Mouse (Mus musculus) midbrain, embryonic 12.5 days (tissue): ENCODE measurements around the gene Sec31a. TPM values are rescaled to one million over a fixed set of nuclear protein-coding genes. Genes with fewer than 3 reads are reported as not detected.
A peak's percentile ranks its signal among the peaks of the same experiment; 100 is the strongest.
"Not testable (repeated sequence)": the region's sequence is repeated elsewhere in the genome, so short reads cannot be mapped to it uniquely, and the experiment has no call there.

Source experiments
- ATAC-seq: fragments of 200-750 bp; cut with Nextera tagmentation; 2 replicates; pipeline ENCODE4 v1.8.0; 2017; ENCODE audit warnings: low read depth, moderate TSS enrichment, moderate library complexity; ENCODE audit not compliant: low FRiP score
- H3K27ac ChIP-seq: fragments of 300-500 bp; sonication (generic); replicated peaks from 2 replicates; pipeline ENCODE4 v1.5.1; 2016; ENCODE audit warnings: mild to moderate bottlenecking
- H3K27me3 ChIP-seq: fragments of 300-500 bp; sonication (generic); 2 replicates; pipeline ENCODE4 v1.6.1; 2016; ENCODE audit warnings: mild to moderate bottlenecking
- H3K36me3 ChIP-seq: fragments of 300-500 bp; sonication (generic); 2 replicates; pipeline ENCODE4 v1.6.1; 2016
- H3K4me1 ChIP-seq: fragments of 300-500 bp; sonication (generic); 2 replicates; pipeline ENCODE4 v1.6.1; 2016
- H3K4me2 ChIP-seq: fragments of 300-500 bp; sonication (generic); replicated peaks from 2 replicates; pipeline ENCODE4 v1.6.1; 2016; ENCODE audit warnings: mild to moderate bottlenecking, moderate library complexity
- H3K4me3 ChIP-seq: fragments of 300-500 bp; sonication (generic); 2 replicates; pipeline ENCODE4 v1.5.1; 2016; ENCODE audit warnings: mild to moderate bottlenecking
- H3K9ac ChIP-seq: fragments of 300-500 bp; sonication (generic); replicated peaks from 2 replicates; pipeline ENCODE4 v1.6.1; 2016; ENCODE audit warnings: mild to moderate bottlenecking, moderate library complexity
- H3K9me3 ChIP-seq: fragments of 300-500 bp; sonication (generic); 2 replicates; pipeline ENCODE4 v1.6.1; 2016; ENCODE audit warnings: mild to moderate bottlenecking
- WGBS: fragments of 180-500 bp; shearing (Covaris S2); methylation state at CpG from one replicate; pipeline ENCODE4 v1.1.7; 2016; 5-methylcytosine and 5-hydroxymethylcytosine counted together
- polyA plus RNA-seq: library from polyadenylated mRNA; unstranded; fragments of >200 nt; fragmentation: Nextera tagmentation; extraction: Ambion mirVana; gene quantifications from 2 replicates; pipeline ENCODE4 v1.2.1, GENCODE M21; 2016

Sec31a gene
- polyA plus RNA-seq, 1 experiment from 2014 or later: 108 TPM

DNA sequence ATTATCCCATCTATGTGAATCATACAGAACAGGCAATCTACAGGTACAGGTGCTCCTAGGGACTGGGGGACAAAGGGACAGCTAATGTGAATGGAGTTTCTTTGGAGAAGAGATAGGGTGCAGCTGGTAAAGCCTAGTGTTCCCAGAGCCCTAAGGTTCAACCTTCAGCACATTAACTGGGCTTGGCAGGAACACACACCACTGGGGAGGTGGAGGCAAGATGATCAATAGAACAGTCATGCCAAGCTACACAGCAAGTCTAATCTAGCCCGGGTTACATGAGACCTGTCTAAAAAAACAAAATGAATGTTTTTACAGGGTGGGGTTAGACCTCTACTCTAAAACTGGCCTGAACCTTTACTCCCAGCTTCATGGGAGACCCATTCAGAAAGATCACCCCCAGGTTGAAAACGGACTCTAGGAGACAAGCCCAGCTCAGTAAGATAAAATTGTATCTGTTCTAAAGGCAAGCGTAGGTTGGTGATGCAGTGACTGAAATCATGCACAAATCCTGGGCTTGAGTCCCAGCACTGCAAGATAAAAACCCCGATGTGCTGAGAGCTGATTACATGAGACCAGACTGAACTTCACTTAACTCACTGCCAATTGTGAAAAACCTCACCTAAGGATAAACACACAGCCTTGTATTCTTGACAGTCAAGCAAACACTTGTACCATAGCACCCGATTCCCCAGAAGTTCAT lies 12.1 kb upstream of the Sec31a start:
- H3K36me3 ChIP-seq: peaks cover 49% of the 10 kb centered on the region
- H3K4me3 ChIP-seq: peak overlapping the region; percentile 81
- 14% methylated on average over 5 of the region's 5 CpGs for WGBS
- peak overlapping the region; percentile 95 for H3K4me2 ChIP-seq
- no peak for ATAC-seq
- H3K9ac ChIP-seq: peak overlapping the region; percentile 91
- H3K27ac ChIP-seq: peak overlapping the region; percentile 4
- peaks cover 56% of the 10 kb centered on the region for H3K4me1 ChIP-seq
- H3K27me3 ChIP-seq: no peaks in the 10 kb centered on the region
- H3K9me3 ChIP-seq: no peaks in the 10 kb centered on the region

GRCm38 (mm10) chr5:100427276-100427675 lies 11.2 kb upstream of the Sec31a start:
- no peaks in the 10 kb centered on the region for H3K9me3 ChIP-seq
- no peaks in the 10 kb centered on the region for H3K27me3 ChIP-seq
- peaks cover 58% of the 10 kb centered on the region for H3K36me3 ChIP-seq
- H3K27ac ChIP-seq: no peak overlapping the region
- no peak for ATAC-seq
- WGBS: 72% methylated on average over 9 of the region's 9 CpGs
- H3K4me1 ChIP-seq: peaks cover 64% of the 10 kb centered on the region
- peak overlapping the region; percentile 91 for H3K9ac ChIP-seq
- peak overlapping the region; percentile 81 for H3K4me3 ChIP-seq
- peak overlapping the region; percentile 95 for H3K4me2 ChIP-seq

- H3K9me3 ChIP-seq, H3K27ac ChIP-seq, H3K27me3 ChIP-seq, H3K4me3 ChIP-seq, H3K9ac ChIP-seq, ATAC-seq: not testable (repeated sequence)
- WGBS: 92% methylated on average over 2 of the region's 2 CpGs
- Histone ChIP-seq H3K4me2 (peak overlapping the region; percentile 95; the same call in 1 of the 2 replicates), H3K36me3 (peaks cover 72% of the 10 kb centered on the region), H3K4me1 (peaks cover 65% of the 10 kb centered on the region)
These were observed 9.8 kb upstream of the Sec31a start for GRCm38 (mm10) chr5:100425823-100426222.

DNA sequence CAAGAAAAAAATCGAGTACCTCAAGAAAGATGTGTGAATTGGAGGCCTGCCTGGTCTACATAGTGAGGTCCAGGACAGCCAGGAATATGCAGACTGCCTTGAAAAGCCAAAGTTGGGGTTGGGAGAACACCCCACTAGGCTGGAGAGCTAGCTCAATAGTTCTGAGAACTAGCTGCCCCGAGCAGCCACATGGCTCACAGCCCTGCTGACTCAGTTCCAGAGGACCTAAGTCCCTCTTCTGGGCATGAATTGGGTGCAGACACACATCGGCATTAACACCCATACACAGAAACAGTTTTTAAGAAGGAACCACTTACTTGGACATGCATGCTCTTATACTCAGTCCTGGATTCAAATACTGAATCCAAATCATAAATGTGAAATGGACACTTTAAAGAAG lies 8.2 kb upstream of the Sec31a start:
- no peak for ATAC-seq
- Histone ChIP-seq H3K4me3 (no peak overlapping the region), H3K27me3 (no peaks in the 10 kb centered on the region), H3K9ac (peak overlapping the region; percentile 15; the same call in 1 of the 2 replicates), H3K4me2 (peak overlapping the region; percentile 18), H3K36me3 (peaks cover 86% of the 10 kb centered on the region), H3K27ac (no peak overlapping the region), H3K4me1 (peaks cover 57% of the 10 kb centered on the region), H3K9me3 (no peaks in the 10 kb centered on the region)
- 90% methylated on average over 3 of the region's 3 CpGs for WGBS

DNA sequence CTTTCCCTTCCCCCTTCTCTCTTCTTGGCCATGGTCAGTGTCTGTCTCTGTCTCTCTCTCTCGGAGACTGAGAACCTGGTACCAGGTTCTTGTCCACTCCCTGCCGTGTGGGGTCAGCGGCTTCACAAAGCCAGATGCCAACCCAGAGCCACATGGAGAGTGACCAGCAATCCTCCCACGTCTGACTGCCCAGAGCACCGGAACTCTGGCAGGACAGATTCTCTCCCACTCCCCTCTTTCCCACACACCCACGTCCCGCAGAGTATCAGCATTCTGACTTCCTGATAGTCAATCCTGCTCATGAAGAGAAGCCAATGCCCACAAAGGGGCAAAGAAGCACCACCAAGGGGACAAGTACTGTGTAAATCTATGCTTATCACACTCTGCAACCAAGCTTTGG lies 7.6 kb upstream of the Sec31a start:
- no peak overlapping the region for H3K4me3 ChIP-seq
- H3K9me3 ChIP-seq: no peaks in the 10 kb centered on the region
- H3K27me3 ChIP-seq: no peaks in the 10 kb centered on the region
- no peak overlapping the region for H3K27ac ChIP-seq
- no peak overlapping the region for H3K4me2 ChIP-seq
- ATAC-seq: no peak
- WGBS: 73% methylated on average over 7 of the region's 7 CpGs
- peaks cover 57% of the 10 kb centered on the region for H3K4me1 ChIP-seq
- H3K36me3 ChIP-seq: peaks cover 92% of the 10 kb centered on the region
- H3K9ac ChIP-seq: peak overlapping the region; percentile 20; the same call in 1 of the 2 replicates

DNA sequence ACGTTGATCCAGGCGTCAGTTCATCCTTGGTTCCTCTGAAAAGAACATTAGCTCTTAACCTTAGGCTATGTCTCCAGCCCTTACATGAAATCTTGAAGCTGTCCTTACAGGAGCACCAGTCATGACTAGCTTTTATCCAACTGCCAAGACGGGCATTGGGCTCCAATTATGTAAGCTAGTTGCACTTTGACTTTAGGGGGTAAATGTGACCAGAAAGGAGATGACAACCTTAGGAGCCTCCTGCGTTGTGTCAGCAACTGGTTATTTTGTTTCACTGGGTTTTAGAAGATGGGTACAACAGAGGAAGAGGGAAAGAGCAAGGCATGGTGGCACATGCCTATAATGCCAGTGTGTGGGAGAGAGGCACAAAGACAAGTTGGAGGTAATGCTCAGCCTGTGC lies 2.8 kb upstream of the Sec31a start:
- Histone ChIP-seq H3K4me3 (no peak overlapping the region), H3K9ac (no peak overlapping the region), H3K9me3 (no peaks in the 10 kb centered on the region), H3K27ac (no peak overlapping the region), H3K36me3 (peaks cover 59% of the 10 kb centered on the region), H3K27me3 (no peaks in the 10 kb centered on the region), H3K4me1 (peaks cover 30% of the 10 kb centered on the region), H3K4me2 (no peak overlapping the region)
- WGBS: 72% methylated on average over 4 of the region's 4 CpGs
- ATAC-seq: no peak

DNA sequence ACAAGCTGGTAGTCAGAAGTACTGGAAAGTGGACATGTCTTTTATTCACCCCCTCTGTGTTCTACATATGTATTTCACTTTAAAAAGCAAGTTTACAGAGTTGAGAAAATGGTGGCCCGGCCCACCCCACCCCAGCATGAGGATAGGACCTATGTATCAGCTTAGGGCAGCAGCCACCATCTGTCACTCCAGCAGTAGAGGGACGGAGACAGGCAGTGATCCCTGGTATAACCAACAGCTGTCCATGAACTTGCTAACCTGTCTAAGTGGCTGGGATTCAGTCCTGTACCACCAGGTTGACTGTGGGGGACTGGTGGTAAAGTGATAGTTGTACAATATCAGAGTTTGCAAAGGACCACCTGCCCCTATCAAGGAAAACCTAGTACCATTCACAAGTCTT lies 2.0 kb upstream of the Sec31a start:
- H3K4me3 ChIP-seq: no peak overlapping the region
- no peak overlapping the region for H3K27ac ChIP-seq
- no peaks in the 10 kb centered on the region for H3K27me3 ChIP-seq
- H3K4me1 ChIP-seq: peaks cover 22% of the 10 kb centered on the region; the same call in 1 of the 2 replicates
- H3K36me3 ChIP-seq: peaks cover 51% of the 10 kb centered on the region
- H3K4me2 ChIP-seq: no peak overlapping the region
- H3K9ac ChIP-seq: no peak overlapping the region
- ATAC-seq: no peak
- H3K9me3 ChIP-seq: no peaks in the 10 kb centered on the region
- 78% methylated on average over 2 of the region's 2 CpGs for WGBS

GRCm38 (mm10) chr5:100414474-100415196 lies 1.4 kb downstream of the Sec31a start:
- Histone ChIP-seq H3K9me3 (no peaks in the 10 kb centered on the region), H3K36me3 (peaks cover 19% of the 10 kb centered on the region), H3K9ac (peak overlapping the region; percentile 37; the same call in 1 of the 2 replicates), H3K4me1 (peaks cover 13% of the 10 kb centered on the region; the same call in 1 of the 2 replicates), H3K27ac (no peak overlapping the region), H3K4me3 (peak overlapping the region; percentile 64; the same call in 1 of the 2 replicates), H3K27me3 (no peaks in the 10 kb centered on the region), H3K4me2 (peak overlapping the region; percentile 68)
- 79% methylated on average over 11 of the region's 11 CpGs for WGBS
- no peak for ATAC-seq

GRCm38 (mm10) chr5:100412886-100413285 lies 3.1 kb downstream of the Sec31a start:
- ATAC-seq: no peak
- Histone ChIP-seq H3K9ac (no peak overlapping the region), H3K4me3 (no peak overlapping the region), H3K36me3 (0 out of 2 replicates have a peak, but pooled peaks cover 1% of the 10 kb centered on the region), H3K4me1 (peaks cover 13% of the 10 kb centered on the region; the same call in 1 of the 2 replicates), H3K9me3 (no peaks in the 10 kb centered on the region), H3K27me3 (no peaks in the 10 kb centered on the region), H3K27ac (no peak overlapping the region), H3K4me2 (no peak overlapping the region)
- 90% methylated on average over 3 of the region's 3 CpGs for WGBS

GRCm38 (mm10) chr5:100410281-100410680 lies 5.8 kb downstream of the Sec31a start:
- Histone ChIP-seq H3K27ac (no peak overlapping the region), H3K36me3 (peaks cover 13% of the 10 kb centered on the region), H3K4me3 (no peak overlapping the region), H3K9me3 (no peaks in the 10 kb centered on the region), H3K4me2 (no peak overlapping the region), H3K27me3 (no peaks in the 10 kb centered on the region), H3K9ac (no peak overlapping the region), H3K4me1 (peaks cover 6% of the 10 kb centered on the region; the same call in 1 of the 2 replicates)
- 92% methylated on average over 5 of the region's 5 CpGs for WGBS
- no peak for ATAC-seq

GRCm38 (mm10) chr5:100408485-100408884 lies 7.5 kb downstream of the Sec31a start:
- no peak overlapping the region for H3K27ac ChIP-seq
- WGBS: 91% methylated on average over 5 of the region's 5 CpGs
- ATAC-seq: no peak
- no peak overlapping the region for H3K4me3 ChIP-seq
- H3K27me3 ChIP-seq: no peaks in the 10 kb centered on the region
- no peak overlapping the region for H3K4me2 ChIP-seq
- no peak overlapping the region for H3K9ac ChIP-seq
- no peaks in the 10 kb centered on the region for H3K4me1 ChIP-seq
- H3K36me3 ChIP-seq: peaks cover 26% of the 10 kb centered on the region
- H3K9me3 ChIP-seq: no peaks in the 10 kb centered on the region

- H3K4me2 ChIP-seq: no peak overlapping the region
- peaks cover 76% of the 10 kb centered on the region for H3K36me3 ChIP-seq
- no peaks in the 10 kb centered on the region for H3K27me3 ChIP-seq
- 98% methylated on average over 3 of the region's 3 CpGs for WGBS
- no peak overlapping the region for H3K9ac ChIP-seq
- H3K4me1 ChIP-seq: no peaks in the 10 kb centered on the region
- no peak overlapping the region for H3K4me3 ChIP-seq
- no peak overlapping the region for H3K27ac ChIP-seq
- no peaks in the 10 kb centered on the region for H3K9me3 ChIP-seq
- ATAC-seq: no peak
These were observed 19.3 kb downstream of the Sec31a start for GRCm38 (mm10) chr5:100396753-100397152.
